Mouse (Mus musculus) lung, adult 10 weeks (tissue): ENCODE measurements around the gene 2010300C02Rik. TPM values are rescaled to one million over a fixed set of nuclear protein-coding genes. Genes with fewer than 3 reads are reported as not detected.

ENCODE experiments used
- polyA plus RNA-seq: library from polyadenylated mRNA; stranded (reverse); fragments of 350-450 nt; fragmentation: Illumina TruSeq; extraction: RNeasy Lipid Tissue Mini Kit (QIAGEN cat#74804); gene quantifications from one replicate; pipeline ENCODE4 v1.2.3, GENCODE M21; 2014; ENCODE audit warnings: low read depth, low replicate concordance; ENCODE audit not compliant: insufficient read depth

2010300C02Rik gene
- polyA plus RNA-seq, result 8.2 TPM

DNA sequence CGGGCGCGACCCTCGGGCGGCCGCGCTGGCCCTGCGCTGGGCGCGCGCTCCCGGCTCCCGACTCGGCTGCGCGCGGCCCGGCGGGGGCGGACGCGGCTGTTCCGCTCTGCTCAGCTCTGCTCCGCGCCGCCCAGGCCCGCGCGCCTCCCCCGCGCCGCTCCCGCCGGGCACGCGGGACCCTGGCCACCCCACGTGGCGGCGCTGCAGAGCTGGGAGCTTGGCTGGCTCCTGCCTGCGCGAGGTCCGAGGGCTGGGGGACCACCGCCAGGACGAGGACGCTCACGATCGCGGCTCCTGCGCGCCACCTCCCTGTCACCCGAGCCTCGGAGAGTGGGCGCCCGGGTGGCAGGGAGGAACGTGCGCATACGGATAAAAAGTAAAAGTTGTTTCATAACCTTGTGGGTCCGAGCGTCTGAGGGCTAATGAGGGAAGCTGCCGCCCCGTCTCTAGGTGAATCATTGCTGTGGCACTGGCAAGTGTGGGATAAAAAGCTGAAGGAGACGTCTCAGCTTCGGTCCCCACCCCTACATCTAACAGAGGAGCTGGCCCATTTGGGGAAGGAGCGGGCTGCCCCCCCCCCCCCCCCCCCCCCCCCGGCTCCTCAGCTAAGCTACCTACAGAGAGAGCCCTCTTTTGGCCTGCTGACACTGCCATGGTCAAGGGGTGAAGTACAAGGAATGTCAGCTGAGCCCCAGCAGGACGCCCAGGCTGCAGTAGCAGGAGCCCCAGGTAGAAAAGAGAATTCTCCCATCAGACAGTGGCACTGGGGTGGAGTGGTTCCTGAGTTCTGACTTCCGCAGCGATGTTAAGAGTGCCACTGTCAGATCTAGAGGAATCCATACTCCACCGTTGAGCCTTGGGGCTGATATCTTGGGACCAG is at the start of gene 2010300C02Rik:
Gene 2010300C02Rik (minus strand): TSS at position 325 of the 880 bp plus-strand sequence.

Other genes with a start within 250 kb of the 2010300C02Rik start
- gene Mgat4a, start 179.1 kb downstream of the 2010300C02Rik start, polyA plus RNA-seq, result 3.3 TPM
- 4.6 TPM for gene Tsga10, start 146.3 kb upstream of the 2010300C02Rik start, polyA plus RNA-seq
- 2.1 TPM for gene Lipt1, start 151.7 kb upstream of the 2010300C02Rik start, polyA plus RNA-seq
- 17.6 TPM for gene Mitd1, start 170.3 kb upstream of the 2010300C02Rik start, polyA plus RNA-seq
- gene Mrpl30, start 170.4 kb upstream of the 2010300C02Rik start, polyA plus RNA-seq, result 118 TPM
- gene Lyg2, start 196.4 kb upstream of the 2010300C02Rik start, polyA plus RNA-seq, result not detected
- not detected for gene Lyg1, start 237.7 kb upstream of the 2010300C02Rik start, polyA plus RNA-seq